Mouse (Mus musculus): ENCODE results near the gene Alg2. TPM values are rescaled to one million over a fixed set of nuclear protein-coding genes. Genes with fewer than 3 reads are reported as not detected.

The Alg2 gene
- total and polyA plus RNA-seq, 2 experiments: 3.7 to 17.4 TPM

- no peaks in the 10 kb centered on the region for H3K27me3 ChIP-seq (ENCODE audit: control insufficient read depth, insufficient read depth, low read length)
- H3K36me3 ChIP-seq (ENCODE audit: control insufficient read depth, insufficient read depth, low read length): no peaks in the 10 kb centered on the region
- H3K9ac ChIP-seq (ENCODE audit: low read depth, low read length): no peak overlapping the region
- no peak for DNase-seq (ENCODE audit: extremely low read depth, low read depth, low spot score)
- no peak overlapping the region for H3K27ac ChIP-seq (replicated peaks; ENCODE audit: insufficient read depth, low read depth, low read length)
- 68% methylated on average over 2 of the region's 2 CpGs for WGBS
- no peak overlapping the region for H3K4me3 ChIP-seq (ENCODE audit: insufficient read depth, low read depth, low read length)
- H3K4me1 ChIP-seq (ENCODE audit: control insufficient read depth, insufficient read depth, low read length): no peaks in the 10 kb centered on the region
- H3K79me2 ChIP-seq (ENCODE audit: control insufficient read depth, insufficient read depth, low read length): no peaks in the 10 kb centered on the region
- TF ChIP-seq POLR2A (IDR thresholded peaks at IDR 0.05; ENCODE audit: extremely low read depth, insufficient read depth, low read length) (no peak), CTCF (IDR thresholded peaks at IDR 0.05; ENCODE audit: low read depth, low read length) (no peak)
These were observed 49.8 kb downstream of the Alg2 start for GRCm38 (mm10) chr4:47424376-47424775.

- no peaks in the 10 kb centered on the region for H3K4me1 ChIP-seq (ENCODE audit: control insufficient read depth, insufficient read depth, low read length)
- no peaks in the 10 kb centered on the region for H3K79me2 ChIP-seq (ENCODE audit: control insufficient read depth, insufficient read depth, low read length)
- WGBS: 80% methylated on average over 3 of the region's 3 CpGs
- no peaks in the 10 kb centered on the region for H3K27me3 ChIP-seq (ENCODE audit: control insufficient read depth, insufficient read depth, low read length)
- no peak for DNase-seq (ENCODE audit: extremely low read depth, low read depth, low spot score)
- no peaks in the 10 kb centered on the region for H3K36me3 ChIP-seq (ENCODE audit: control insufficient read depth, insufficient read depth, low read length)
- no peak overlapping the region for H3K9ac ChIP-seq (ENCODE audit: low read depth, low read length)
- no peak for TF ChIP-seq CTCF (IDR thresholded peaks at IDR 0.05; ENCODE audit: low read depth, low read length)
- no peak for TF ChIP-seq POLR2A (IDR thresholded peaks at IDR 0.05; ENCODE audit: extremely low read depth, insufficient read depth, low read length)
- no peak overlapping the region for H3K27ac ChIP-seq (replicated peaks; ENCODE audit: insufficient read depth, low read depth, low read length)
- H3K4me3 ChIP-seq (ENCODE audit: insufficient read depth, low read depth, low read length): no peak overlapping the region
These were observed 51.2 kb downstream of the Alg2 start for GRCm38 (mm10) chr4:47422946-47423345.

GRCm38 (mm10) chr4:47422194-47422593, 51.9 kb downstream of the Alg2 start:
- Histone ChIP-seq H3K79me2 (ENCODE audit: control insufficient read depth, insufficient read depth, low read length) (no peaks in the 10 kb centered on the region), H3K9ac (ENCODE audit: low read depth, low read length) (no peak overlapping the region), H3K27me3 (ENCODE audit: control insufficient read depth, insufficient read depth, low read length) (no peaks in the 10 kb centered on the region), H3K4me3 (ENCODE audit: insufficient read depth, low read depth, low read length) (no peak overlapping the region), H3K36me3 (ENCODE audit: control insufficient read depth, insufficient read depth, low read length) (no peaks in the 10 kb centered on the region), H3K27ac (replicated peaks; ENCODE audit: insufficient read depth, low read depth, low read length) (no peak overlapping the region), H3K4me1 (ENCODE audit: control insufficient read depth, insufficient read depth, low read length) (no peaks in the 10 kb centered on the region)
- DNase-seq (ENCODE audit: extremely low read depth, low read depth, low spot score): no peak
- no peak for TF ChIP-seq POLR2A (IDR thresholded peaks at IDR 0.05; ENCODE audit: extremely low read depth, insufficient read depth, low read length)
- no peak for TF ChIP-seq CTCF (IDR thresholded peaks at IDR 0.05; ENCODE audit: low read depth, low read length)
- WGBS: 63% methylated on average over 3 of the region's 3 CpGs

GRCm38 (mm10) chr4:47420191-47420590, 53.9 kb downstream of the Alg2 start:
- no peaks in the 10 kb centered on the region for H3K79me2 ChIP-seq (ENCODE audit: control insufficient read depth, insufficient read depth, low read length)
- H3K4me3 ChIP-seq (ENCODE audit: insufficient read depth, low read depth, low read length): no peak overlapping the region
- H3K36me3 ChIP-seq (ENCODE audit: control insufficient read depth, insufficient read depth, low read length): no peaks in the 10 kb centered on the region
- H3K9ac ChIP-seq (ENCODE audit: low read depth, low read length): no peak overlapping the region
- H3K27me3 ChIP-seq (ENCODE audit: control insufficient read depth, insufficient read depth, low read length): no peaks in the 10 kb centered on the region
- no peaks in the 10 kb centered on the region for H3K4me1 ChIP-seq (ENCODE audit: control insufficient read depth, insufficient read depth, low read length)
- TF ChIP-seq CTCF (IDR thresholded peaks at IDR 0.05; ENCODE audit: low read depth, low read length) (no peak), POLR2A (IDR thresholded peaks at IDR 0.05; ENCODE audit: extremely low read depth, insufficient read depth, low read length) (no peak)
- no peak overlapping the region for H3K27ac ChIP-seq (replicated peaks; ENCODE audit: insufficient read depth, low read depth, low read length)
- 59% methylated on average over 7 of the region's 7 CpGs for WGBS
- DNase-seq (ENCODE audit: extremely low read depth, low read depth, low spot score): no peak

GRCm38 (mm10) chr4:47419268-47419973, 54.7 kb downstream of the Alg2 start:
- Histone ChIP-seq H3K4me1 (ENCODE audit: control insufficient read depth, insufficient read depth, low read length) (no peaks in the 10 kb centered on the region), H3K36me3 (ENCODE audit: control insufficient read depth, insufficient read depth, low read length) (no peaks in the 10 kb centered on the region), H3K79me2 (ENCODE audit: control insufficient read depth, insufficient read depth, low read length) (no peaks in the 10 kb centered on the region), H3K4me3 (ENCODE audit: insufficient read depth, low read depth, low read length) (no peak overlapping the region), H3K27me3 (ENCODE audit: control insufficient read depth, insufficient read depth, low read length) (no peaks in the 10 kb centered on the region), H3K27ac (replicated peaks; ENCODE audit: insufficient read depth, low read depth, low read length) (no peak overlapping the region), H3K9ac (ENCODE audit: low read depth, low read length) (no peak overlapping the region)
- WGBS: 25% methylated on average over 9 of the region's 9 CpGs
- TF ChIP-seq POLR2A (IDR thresholded peaks at IDR 0.05; ENCODE audit: extremely low read depth, insufficient read depth, low read length) (no peak), CTCF (IDR thresholded peaks at IDR 0.05; ENCODE audit: low read depth, low read length) (peak; percentile 58)
- DNase-seq (ENCODE audit: extremely low read depth, low read depth, low spot score): no peak

- H3K27me3 ChIP-seq (ENCODE audit: control insufficient read depth, insufficient read depth, low read length): no peaks in the 10 kb centered on the region
- H3K4me1 ChIP-seq (ENCODE audit: control insufficient read depth, insufficient read depth, low read length): no peaks in the 10 kb centered on the region
- no peak overlapping the region for H3K27ac ChIP-seq (replicated peaks; ENCODE audit: insufficient read depth, low read depth, low read length)
- 56% methylated on average over 3 of the region's 3 CpGs for WGBS
- no peak overlapping the region for H3K4me3 ChIP-seq (ENCODE audit: insufficient read depth, low read depth, low read length)
- no peak overlapping the region for H3K9ac ChIP-seq (ENCODE audit: low read depth, low read length)
- no peaks in the 10 kb centered on the region for H3K79me2 ChIP-seq (ENCODE audit: control insufficient read depth, insufficient read depth, low read length)
- peaks cover 4% of the 10 kb centered on the region for H3K36me3 ChIP-seq (ENCODE audit: control insufficient read depth, insufficient read depth, low read length)
- no peak for TF ChIP-seq POLR2A (IDR thresholded peaks at IDR 0.05; ENCODE audit: extremely low read depth, insufficient read depth, low read length)
- TF ChIP-seq CTCF (IDR thresholded peaks at IDR 0.05; ENCODE audit: low read depth, low read length): no peak
- no peak for DNase-seq (ENCODE audit: extremely low read depth, low read depth, low spot score)
These were observed 56.3 kb downstream of the Alg2 start for GRCm38 (mm10) chr4:47417871-47418270.

Other genes with a start within 250 kb of the Alg2 start
- 15.4 and 15.9 TPM in 2 replicates for gene Tgfbr1, start 121.1 kb downstream of the Alg2 start, total RNA-seq (2014; rRNA removed)
- 3.2 and 3.9 TPM in 2 replicates for gene Tgfbr1, start 121.1 kb downstream of the Alg2 start, polyA plus RNA-seq (2012; rRNA removed)
- gene Sec61b, start 325 bp upstream of the Alg2 start, total RNA-seq (2014; rRNA removed): 217 and 234 TPM in 2 replicates
- 281 and 303 TPM in 2 replicates for gene Sec61b, start 325 bp upstream of the Alg2 start, polyA plus RNA-seq (2012; rRNA removed)

Data from liver, adult 2 months (tissue).